ENCODE assay signal across 12 mouse cellular contexts in the genomic region with DNA sequence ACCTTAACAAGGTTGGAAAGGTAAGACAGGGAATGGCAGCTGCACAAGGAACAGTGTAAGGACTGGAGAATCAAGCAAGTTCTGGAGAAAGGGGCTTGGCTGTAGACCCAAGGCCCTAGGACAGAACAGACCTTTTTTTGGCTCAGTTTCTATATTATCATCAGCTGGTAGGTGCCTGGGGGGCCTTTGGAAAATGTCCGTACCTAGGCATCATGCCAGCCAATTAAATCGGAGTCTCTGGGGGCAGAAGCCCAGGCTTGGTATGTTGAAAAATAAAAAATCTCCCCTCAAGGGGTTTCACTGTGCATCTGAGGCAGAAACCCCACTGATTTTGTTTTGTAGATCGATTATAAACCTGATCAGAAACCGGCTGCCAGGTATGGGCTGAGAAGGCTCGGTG.
DNase-seq lines count a peak whose midpoint lies in the region; ATAC-seq and TF ChIP-seq lines count a peak whose summit lies in the region.
"Had no signal": no experiment of that assay in that cellular context is flagged by ENCODE, and none has a peak within 500 bp of the region (broad histone marks: within the 10 kb centered on the region; RNA-seq: fewer than 3 reads in every experiment).

No protein-coding gene starts in this region.

- WGBS in forebrain, embryonic 13.5 days = 70% methylated on average over 5 of the region's 5 CpGs
- WGBS in forebrain, embryonic 11.5 days = 82% methylated on average over 5 of the region's 5 CpGs
- WGBS in midbrain, embryonic 13.5 days = 72% methylated on average over 5 of the region's 5 CpGs
- 88% methylated on average over 5 of the region's 5 CpGs for WGBS in midbrain, embryonic 11.5 days
- 48% methylated on average over 5 of the region's 5 CpGs for WGBS in forebrain, embryonic 16.5 days
- WGBS in neural tube, embryonic 14.5 days = 47% methylated on average over 5 of the region's 5 CpGs
- 90% methylated on average over 5 of the region's 5 CpGs for WGBS in intestine, postnatal 0 days

- no peaks in the 10 kb centered on the region for H3K36me3 ChIP-seq in forebrain, embryonic 13.5 days (ENCODE audit: poor library complexity, severe bottlenecking)
- no peaks in the 10 kb centered on the region for H3K36me3 ChIP-seq in forebrain, embryonic 11.5 days (ENCODE audit: control insufficient read depth, insufficient read depth, low read length)
- no peaks in the 10 kb centered on the region for H3K36me3 ChIP-seq in midbrain, embryonic 13.5 days
- no peaks in the 10 kb centered on the region for H3K36me3 ChIP-seq in midbrain, embryonic 11.5 days (ENCODE audit: control insufficient read depth, insufficient read depth, low read length)
- no peaks in the 10 kb centered on the region for H3K36me3 ChIP-seq in forebrain, embryonic 16.5 days (ENCODE audit: control insufficient read depth, insufficient read depth)
- H3K36me3 ChIP-seq in neural tube, embryonic 14.5 days (ENCODE audit: control insufficient read depth, insufficient read depth, low read length) = no peaks in the 10 kb centered on the region
- H3K36me3 ChIP-seq in intestine, postnatal 0 days (ENCODE audit: control insufficient read depth, insufficient read depth) = no peaks in the 10 kb centered on the region
- H3K36me3 ChIP-seq: liver, embryonic 15.5 days had no signal

- DNase-seq in forebrain, embryonic 11.5 days (ENCODE audit: low spot score) = no peak
- DNase-seq in midbrain, embryonic 11.5 days (ENCODE audit: low spot score, missing footprints) = no peak
- no peak for DNase-seq in right cerebral cortex, postnatal 4 days
- DNase-seq: B cell, adult 2 months; cerebellum, adult 18-20 months; lung, postnatal 10 days had no signal

- H3K27ac ChIP-seq in forebrain, embryonic 13.5 days = peak overlapping the region; percentile 73
- H3K27ac ChIP-seq in forebrain, embryonic 11.5 days (ENCODE audit: low read depth, low read length) = no peak overlapping the region
- peak overlapping the region; percentile 51 for H3K27ac ChIP-seq in midbrain, embryonic 13.5 days
- no peak overlapping the region for H3K27ac ChIP-seq in midbrain, embryonic 11.5 days (ENCODE audit: low read depth, low read length)
- peak overlapping the region; percentile 66 for H3K27ac ChIP-seq in forebrain, embryonic 16.5 days (ENCODE audit: low read length)
- H3K27ac ChIP-seq in neural tube, embryonic 14.5 days (ENCODE audit: low read depth, low read length) = peak overlapping the region; percentile 78; the same call in 1 of the 2 replicates
- H3K27ac ChIP-seq in intestine, postnatal 0 days (ENCODE audit: low read depth, low read length) = no peak overlapping the region
- H3K27ac ChIP-seq: liver, embryonic 15.5 days had no signal

- peaks cover 40% of the 10 kb centered on the region for H3K4me1 ChIP-seq in forebrain, embryonic 13.5 days
- no peaks in the 10 kb centered on the region for H3K4me1 ChIP-seq in forebrain, embryonic 11.5 days (replicated peaks; ENCODE audit: control insufficient read depth, insufficient read depth, low read length)
- peaks cover 71% of the 10 kb centered on the region for H3K4me1 ChIP-seq in midbrain, embryonic 13.5 days (replicated peaks)
- peaks cover 6% of the 10 kb centered on the region; the same call in 1 of the 2 replicates for H3K4me1 ChIP-seq in midbrain, embryonic 11.5 days (ENCODE audit: control insufficient read depth, insufficient read depth, low read length)
- peaks cover 49% of the 10 kb centered on the region for H3K4me1 ChIP-seq in forebrain, embryonic 16.5 days (replicated peaks; ENCODE audit: control insufficient read depth, insufficient read depth, low read length)
- peaks cover 49% of the 10 kb centered on the region for H3K4me1 ChIP-seq in neural tube, embryonic 14.5 days (ENCODE audit: control insufficient read depth, insufficient read depth, low read length)
- H3K4me1 ChIP-seq in intestine, postnatal 0 days (replicated peaks; ENCODE audit: control insufficient read depth, insufficient read depth, low read length) = no peaks in the 10 kb centered on the region
- H3K4me1 ChIP-seq: liver, embryonic 15.5 days had no signal

- no peak for TF ChIP-seq CTCF in intestine, postnatal 0 days (IDR thresholded peaks at IDR 0.05; ENCODE audit: low read depth)

- H3K4me2 ChIP-seq in forebrain, embryonic 13.5 days = peak overlapping the region; percentile 9; the same call in 1 of the 2 replicates
- no peak overlapping the region for H3K4me2 ChIP-seq in forebrain, embryonic 11.5 days (ENCODE audit: low read depth, low read length, severe bottlenecking)
- no peak overlapping the region for H3K4me2 ChIP-seq in midbrain, embryonic 13.5 days (replicated peaks)
- H3K4me2 ChIP-seq in midbrain, embryonic 11.5 days = no peak overlapping the region
- no peak overlapping the region for H3K4me2 ChIP-seq in forebrain, embryonic 16.5 days (ENCODE audit: low read length)
- no peak overlapping the region for H3K4me2 ChIP-seq in neural tube, embryonic 14.5 days (ENCODE audit: low read depth, low read length)
- no peak overlapping the region for H3K4me2 ChIP-seq in intestine, postnatal 0 days (replicated peaks; ENCODE audit: low read depth)
- H3K4me2 ChIP-seq: liver, embryonic 15.5 days had no signal

- no peaks in the 10 kb centered on the region for H3K27me3 ChIP-seq in forebrain, embryonic 13.5 days
- H3K27me3 ChIP-seq in forebrain, embryonic 11.5 days (ENCODE audit: control insufficient read depth, insufficient read depth, low read length) = no peaks in the 10 kb centered on the region
- no peaks in the 10 kb centered on the region for H3K27me3 ChIP-seq in midbrain, embryonic 13.5 days
- no peaks in the 10 kb centered on the region for H3K27me3 ChIP-seq in midbrain, embryonic 11.5 days (ENCODE audit: control insufficient read depth, insufficient read depth, low read length)
- no peaks in the 10 kb centered on the region for H3K27me3 ChIP-seq in forebrain, embryonic 16.5 days (replicated peaks; ENCODE audit: control insufficient read depth, insufficient read depth, low read length)
- H3K27me3 ChIP-seq in neural tube, embryonic 14.5 days (ENCODE audit: control insufficient read depth, insufficient read depth, low read length) = no peaks in the 10 kb centered on the region
- no peaks in the 10 kb centered on the region for H3K27me3 ChIP-seq in intestine, postnatal 0 days (replicated peaks; ENCODE audit: control insufficient read depth, insufficient read depth, low read length)
- H3K27me3 ChIP-seq: liver, embryonic 15.5 days had no signal

- H3K4me3 ChIP-seq in forebrain, embryonic 13.5 days = no peak overlapping the region
- H3K4me3 ChIP-seq in forebrain, embryonic 11.5 days (ENCODE audit: low read depth, low read length) = no peak overlapping the region
- H3K4me3 ChIP-seq in midbrain, embryonic 13.5 days (replicated peaks) = no peak overlapping the region
- H3K4me3 ChIP-seq in midbrain, embryonic 11.5 days (ENCODE audit: low read depth, low read length) = no peak overlapping the region
- no peak overlapping the region for H3K4me3 ChIP-seq in forebrain, embryonic 16.5 days (replicated peaks; ENCODE audit: low read length)
- H3K4me3 ChIP-seq in neural tube, embryonic 14.5 days (ENCODE audit: low read depth, low read length) = no peak overlapping the region
- no peak overlapping the region for H3K4me3 ChIP-seq in intestine, postnatal 0 days (ENCODE audit: low read depth, low read length)
- H3K4me3 ChIP-seq: liver, embryonic 15.5 days had no signal

- no peak for ATAC-seq in forebrain, embryonic 13.5 days
- no peak for ATAC-seq in forebrain, embryonic 11.5 days (replicated peaks; ENCODE audit: low FRiP score)
- ATAC-seq in midbrain, embryonic 13.5 days = no peak
- no peak for ATAC-seq in midbrain, embryonic 11.5 days (ENCODE audit: low FRiP score)
- no peak for ATAC-seq in forebrain, embryonic 16.5 days
- ATAC-seq in neural tube, embryonic 14.5 days (ENCODE audit: low read depth) = no peak
- no peak for ATAC-seq in intestine, postnatal 0 days

- no peak overlapping the region for H3K9ac ChIP-seq in forebrain, embryonic 13.5 days
- no peak overlapping the region for H3K9ac ChIP-seq in forebrain, embryonic 11.5 days (ENCODE audit: low read length)
- H3K9ac ChIP-seq in midbrain, embryonic 13.5 days (replicated peaks) = no peak overlapping the region
- no peak overlapping the region for H3K9ac ChIP-seq in midbrain, embryonic 11.5 days (ENCODE audit: low read length)
- H3K9ac ChIP-seq in forebrain, embryonic 16.5 days (replicated peaks; ENCODE audit: low read depth, low read length) = no peak overlapping the region
- no peak overlapping the region for H3K9ac ChIP-seq in neural tube, embryonic 14.5 days (replicated peaks; ENCODE audit: low read depth, low read length)
- H3K9ac ChIP-seq in intestine, postnatal 0 days (ENCODE audit: low read depth, low read length) = no peak overlapping the region
- H3K9ac ChIP-seq: liver, embryonic 15.5 days had no signal

- no peaks in the 10 kb centered on the region for H3K9me3 ChIP-seq in forebrain, embryonic 13.5 days (replicated peaks)
- no peaks in the 10 kb centered on the region for H3K9me3 ChIP-seq in forebrain, embryonic 11.5 days (ENCODE audit: control insufficient read depth, low read length)
- H3K9me3 ChIP-seq in midbrain, embryonic 13.5 days = no peaks in the 10 kb centered on the region
- H3K9me3 ChIP-seq in midbrain, embryonic 11.5 days (ENCODE audit: control insufficient read depth, low read length) = no peaks in the 10 kb centered on the region
- H3K9me3 ChIP-seq in forebrain, embryonic 16.5 days (ENCODE audit: control insufficient read depth, low read length) = no peaks in the 10 kb centered on the region
- no peaks in the 10 kb centered on the region for H3K9me3 ChIP-seq in neural tube, embryonic 14.5 days (ENCODE audit: control insufficient read depth, low read length)
- no peaks in the 10 kb centered on the region for H3K9me3 ChIP-seq in intestine, postnatal 0 days (ENCODE audit: control insufficient read depth)
- H3K9me3 ChIP-seq: liver, embryonic 15.5 days had no signal

Comparison
In these comparisons a context has a peak if more than half of its experiments do, and no peak if none do; other contexts are left out.
1. H3K27ac ChIP-seq: peak in forebrain, embryonic 13.5 days (single experiment), midbrain, embryonic 13.5 days (single experiment), forebrain, embryonic 16.5 days (single experiment) and neural tube, embryonic 14.5 days (single experiment); none in forebrain, embryonic 11.5 days (single experiment), midbrain, embryonic 11.5 days (single experiment) and intestine, postnatal 0 days (single experiment).